Mouse (Mus musculus): Measurements from ENCODE around the gene Pgls. TPM values are rescaled to one million over a fixed set of nuclear protein-coding genes. Genes with fewer than 3 reads are reported as not detected.
A peak's percentile ranks its signal among the peaks of the same experiment; 100 is the strongest.

The Pgls gene
- total and polyA plus RNA-seq, 2 experiments = 111 to 119 TPM

DNA sequence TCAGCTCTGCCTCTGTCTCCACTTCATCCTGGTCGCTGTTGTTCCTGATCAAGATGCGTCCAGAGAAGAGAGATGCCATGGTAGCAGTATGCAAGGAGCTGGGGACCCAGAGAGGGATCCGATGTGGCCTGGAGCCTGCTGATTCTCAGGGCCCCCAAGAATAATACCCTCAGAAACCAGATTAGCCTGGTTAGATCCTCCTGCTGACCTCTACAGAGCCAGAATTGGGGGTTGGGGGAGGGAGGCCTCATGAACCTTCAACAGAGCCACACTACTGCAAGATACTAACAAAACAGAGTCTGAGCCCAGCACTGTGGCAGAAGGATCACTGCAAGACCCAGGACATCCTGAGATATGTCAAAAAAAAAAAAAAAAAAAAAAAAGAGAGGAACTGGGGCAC, 25.5 kb upstream of the Pgls start, which contains the start of gene Nxnl1:
Gene Nxnl1 (minus strand): TSS at position 101 of the 400 bp plus-strand sequence.
- Histone ChIP-seq H3K27ac (replicated peaks; ENCODE audit: insufficient read depth, low read depth, low read length) (no peak within 1 kb of the TSS), H3K4me1 (ENCODE audit: control insufficient read depth, insufficient read depth, low read length) (peaks cover 4% of the 10 kb centered on the region; the same call in 1 of the 2 replicates), H3K79me2 (ENCODE audit: control insufficient read depth, insufficient read depth, low read length) (no peaks in the 10 kb centered on the region), H3K36me3 (ENCODE audit: control insufficient read depth, insufficient read depth, low read length) (no peaks in the 10 kb centered on the region), H3K9ac (ENCODE audit: low read depth, low read length) (no peak within 1 kb of the TSS), H3K4me3 (ENCODE audit: insufficient read depth, low read depth, low read length) (no peak within 1 kb of the TSS), H3K27me3 (ENCODE audit: control insufficient read depth, insufficient read depth, low read length) (0 out of 2 replicates have a peak, but pooled peaks cover 5% of the 10 kb centered on the region)
- 85% methylated on average over 3 of the region's 3 CpGs for WGBS
- TF ChIP-seq POLR2A (IDR thresholded peaks at IDR 0.05; ENCODE audit: extremely low read depth, insufficient read depth, low read length) = no peak
- no peak for TF ChIP-seq CTCF (IDR thresholded peaks at IDR 0.05; ENCODE audit: low read depth, low read length)
- DNase-seq (ENCODE audit: extremely low read depth, low read depth, low spot score) = no peak

DNA sequence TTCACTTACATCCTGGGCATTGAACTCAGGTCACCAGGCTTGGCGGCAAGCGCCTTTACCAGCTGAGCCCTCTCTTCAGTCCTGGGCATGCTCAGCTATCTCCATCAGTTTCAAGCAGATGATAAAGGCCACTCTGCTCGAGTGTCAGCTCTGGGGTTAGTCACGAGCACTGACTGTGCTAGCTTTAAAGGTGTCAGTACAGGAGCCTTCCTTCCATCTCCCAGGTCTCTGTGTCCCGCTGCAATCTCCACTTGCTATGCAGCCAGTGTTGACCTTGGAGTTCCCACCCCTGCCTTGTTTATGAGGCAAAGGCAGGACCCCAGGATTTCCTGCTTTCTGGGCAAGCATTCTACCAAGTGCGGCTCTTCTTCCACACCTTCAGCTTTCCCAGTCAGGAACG, 24.4 kb upstream of the Pgls start:
- Histone ChIP-seq H3K27ac (replicated peaks; ENCODE audit: insufficient read depth, low read depth, low read length) (no peak overlapping the region; the same call in 1 of the 2 replicates), H3K79me2 (ENCODE audit: control insufficient read depth, insufficient read depth, low read length) (no peaks in the 10 kb centered on the region), H3K27me3 (ENCODE audit: control insufficient read depth, insufficient read depth, low read length) (0 out of 2 replicates have a peak, but pooled peaks cover 1% of the 10 kb centered on the region), H3K9ac (ENCODE audit: low read depth, low read length) (no peak overlapping the region), H3K4me1 (ENCODE audit: control insufficient read depth, insufficient read depth, low read length) (peaks cover 4% of the 10 kb centered on the region; the same call in 1 of the 2 replicates), H3K4me3 (ENCODE audit: insufficient read depth, low read depth, low read length) (no peak overlapping the region), H3K36me3 (ENCODE audit: control insufficient read depth, insufficient read depth, low read length) (no peaks in the 10 kb centered on the region)
- DNase-seq (ENCODE audit: extremely low read depth, low read depth, low spot score) = no peak
- 88% methylated on average over 7 of the region's 7 CpGs for WGBS
- no peak for TF ChIP-seq POLR2A (IDR thresholded peaks at IDR 0.05; ENCODE audit: extremely low read depth, insufficient read depth, low read length)
- TF ChIP-seq CTCF (IDR thresholded peaks at IDR 0.05; ENCODE audit: low read depth, low read length) = no peak

DNA sequence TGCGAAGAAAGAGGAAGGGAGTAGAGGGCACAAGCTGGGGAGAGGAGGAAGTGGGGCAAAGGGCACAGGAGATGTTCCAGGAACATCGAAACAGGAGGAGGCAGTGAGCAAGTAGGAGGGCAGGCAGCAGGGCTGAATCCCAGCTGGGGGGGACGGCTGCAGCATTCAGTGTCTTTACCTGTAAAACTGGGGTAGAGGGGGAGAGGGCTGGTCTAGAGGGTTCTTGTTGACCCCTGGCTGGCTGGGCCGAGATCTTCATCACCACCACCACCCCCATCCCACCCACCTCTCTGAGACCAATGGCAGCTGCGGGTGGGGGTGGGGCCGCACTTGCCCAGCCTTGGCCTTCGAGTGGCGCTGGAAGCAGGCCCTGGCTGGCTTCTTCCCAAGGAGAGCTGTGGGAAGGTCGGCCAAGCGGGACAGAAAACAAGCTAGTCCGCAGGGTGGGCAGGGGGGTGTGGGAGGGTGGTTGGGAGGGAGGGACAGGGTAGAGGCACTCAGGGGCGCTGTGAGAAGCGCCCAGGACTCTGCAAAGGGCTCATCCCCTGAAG, 23.5 kb upstream of the Pgls start, which contains the start of gene Slc27a1:
Gene Slc27a1 (plus strand): TSS at position 496 of the 551 bp plus-strand sequence.
- Histone ChIP-seq H3K9ac (ENCODE audit: low read depth, low read length) (peak within 1 kb of the TSS; percentile 76), H3K36me3 (ENCODE audit: control insufficient read depth, insufficient read depth, low read length) (no peaks in the 10 kb centered on the region), H3K27me3 (ENCODE audit: control insufficient read depth, insufficient read depth, low read length) (no peaks in the 10 kb centered on the region), H3K4me1 (ENCODE audit: control insufficient read depth, insufficient read depth, low read length) (peaks cover 4% of the 10 kb centered on the region; the same call in 1 of the 2 replicates), H3K4me3 (ENCODE audit: insufficient read depth, low read depth, low read length) (peak within 1 kb of the TSS; percentile 67), H3K27ac (replicated peaks; ENCODE audit: insufficient read depth, low read depth, low read length) (peak within 1 kb of the TSS; percentile 82), H3K79me2 (ENCODE audit: control insufficient read depth, insufficient read depth, low read length) (no peaks in the 10 kb centered on the region)
- TF ChIP-seq POLR2A (IDR thresholded peaks at IDR 0.05; ENCODE audit: extremely low read depth, insufficient read depth, low read length) (no peak), CTCF (IDR thresholded peaks at IDR 0.05; ENCODE audit: low read depth, low read length) (no peak)
- DNase-seq (ENCODE audit: extremely low read depth, low read depth, low spot score) = peak; percentile 40
- WGBS = 19% methylated on average over 13 of the region's 13 CpGs

DNA sequence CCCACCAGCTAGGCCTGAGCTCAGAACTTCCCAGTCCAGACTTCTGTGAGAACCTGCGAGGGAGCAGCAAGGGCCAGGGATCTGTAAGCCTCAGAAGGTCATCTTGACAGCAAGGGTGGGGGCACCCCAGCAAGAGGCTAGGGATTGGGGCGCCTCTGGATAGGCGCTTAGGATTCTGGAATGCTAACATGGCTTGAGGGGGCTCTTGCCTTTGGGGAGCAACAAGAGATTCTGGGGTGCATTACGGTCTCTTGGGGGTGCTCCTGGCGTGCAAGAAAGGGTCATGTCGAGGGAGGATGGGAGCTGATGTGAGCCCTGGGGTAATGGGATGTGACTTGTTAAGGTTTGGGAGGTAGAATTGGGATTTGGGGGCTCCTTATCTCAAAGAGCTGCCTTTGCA, 23.0 kb upstream of the Pgls start:
- DNase-seq (ENCODE audit: extremely low read depth, low read depth, low spot score) = no peak
- H3K79me2 ChIP-seq (ENCODE audit: control insufficient read depth, insufficient read depth, low read length) = no peaks in the 10 kb centered on the region
- H3K27ac ChIP-seq (replicated peaks; ENCODE audit: insufficient read depth, low read depth, low read length) = peak overlapping the region; percentile 82; the same call in 1 of the 2 replicates
- H3K4me1 ChIP-seq (ENCODE audit: control insufficient read depth, insufficient read depth, low read length) = peaks cover 4% of the 10 kb centered on the region; the same call in 1 of the 2 replicates
- no peaks in the 10 kb centered on the region for H3K27me3 ChIP-seq (ENCODE audit: control insufficient read depth, insufficient read depth, low read length)
- no peaks in the 10 kb centered on the region for H3K36me3 ChIP-seq (ENCODE audit: control insufficient read depth, insufficient read depth, low read length)
- no peak overlapping the region; the same call in 1 of the 2 replicates for H3K9ac ChIP-seq (ENCODE audit: low read depth, low read length)
- 43% methylated on average over 6 of the region's 6 CpGs for WGBS
- H3K4me3 ChIP-seq (ENCODE audit: insufficient read depth, low read depth, low read length) = peak overlapping the region; percentile 67; the same call in 1 of the 2 replicates
- no peak for TF ChIP-seq POLR2A (IDR thresholded peaks at IDR 0.05; ENCODE audit: extremely low read depth, insufficient read depth, low read length)
- TF ChIP-seq CTCF (IDR thresholded peaks at IDR 0.05; ENCODE audit: low read depth, low read length) = no peak

DNA sequence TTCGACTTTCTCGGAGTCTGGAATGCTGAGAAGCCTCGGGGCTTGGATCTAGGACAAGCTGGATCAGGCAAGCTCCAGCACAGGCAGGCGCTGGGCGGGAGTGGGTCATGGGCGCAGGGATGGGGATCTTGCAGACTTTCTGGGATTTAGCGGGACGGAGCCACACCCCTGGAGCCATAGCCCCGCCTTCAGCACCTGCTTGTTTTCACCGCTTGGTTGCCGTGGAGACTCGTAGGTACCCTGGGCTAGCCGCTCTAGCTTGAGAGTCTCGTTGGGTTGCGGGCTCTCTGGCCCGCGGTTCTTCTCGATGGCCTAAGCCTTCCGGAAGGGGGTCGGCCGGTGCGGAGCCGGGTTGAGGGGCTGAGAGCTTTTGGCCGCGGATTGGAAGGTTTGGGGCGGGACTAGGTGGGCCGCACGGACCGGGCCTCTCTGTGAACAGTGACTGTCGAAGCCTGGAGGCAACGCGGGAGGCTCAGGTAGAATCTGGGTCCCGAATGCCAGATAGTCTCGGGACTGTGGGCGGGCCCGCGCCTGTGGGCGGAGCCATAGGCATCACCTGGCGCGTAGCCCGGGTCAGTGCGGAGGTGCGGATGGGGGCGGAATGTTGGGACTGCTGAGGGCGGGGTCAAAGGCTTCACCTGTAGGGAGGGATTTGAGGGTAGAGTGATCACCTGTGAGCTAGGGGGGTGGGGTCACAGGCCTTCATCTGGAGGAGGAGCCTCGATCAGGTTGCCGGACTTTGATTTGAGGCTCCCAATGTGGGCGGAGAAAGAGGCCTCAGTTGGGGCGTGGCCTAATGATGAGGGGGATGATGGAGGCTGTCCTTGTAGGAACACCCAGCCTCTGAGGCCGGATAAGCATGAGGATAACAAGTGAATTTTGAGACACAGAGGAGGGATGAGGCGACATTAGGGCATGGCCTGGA, 22.3 kb upstream of the Pgls start:
- Histone ChIP-seq H3K36me3 (ENCODE audit: control insufficient read depth, insufficient read depth, low read length) (no peaks in the 10 kb centered on the region), H3K9ac (ENCODE audit: low read depth, low read length) (peak overlapping the region; percentile 76), H3K4me3 (ENCODE audit: insufficient read depth, low read depth, low read length) (peak overlapping the region; percentile 67), H3K4me1 (ENCODE audit: control insufficient read depth, insufficient read depth, low read length) (peaks cover 4% of the 10 kb centered on the region; the same call in 1 of the 2 replicates), H3K79me2 (ENCODE audit: control insufficient read depth, insufficient read depth, low read length) (0 out of 2 replicates have a peak, but pooled peaks cover 2% of the 10 kb centered on the region), H3K27me3 (ENCODE audit: control insufficient read depth, insufficient read depth, low read length) (no peaks in the 10 kb centered on the region), H3K27ac (replicated peaks; ENCODE audit: insufficient read depth, low read depth, low read length) (peak overlapping the region; percentile 82)
- DNase-seq (ENCODE audit: extremely low read depth, low read depth, low spot score) = peak; percentile 90
- 4% methylated on average over 51 of the region's 51 CpGs for WGBS
- TF ChIP-seq POLR2A (IDR thresholded peaks at IDR 0.05; ENCODE audit: extremely low read depth, insufficient read depth, low read length) = 0 out of 2 replicates have a peak, but pooled peaks have one; percentile 32
- no peak for TF ChIP-seq CTCF (IDR thresholded peaks at IDR 0.05; ENCODE audit: low read depth, low read length)

Data from liver, adult 2 months (tissue).